Mouse (Mus musculus) kidney, adult 9 months (tissue): ENCODE measurements at regions not wholly inside any gene's neighbourhood (a gene's known extent, or its start where the extent isn't known, plus 50 kb on each side); places are given as distances from the start of the nearest gene placed in this dataset.

Source experiments
- DNase-seq: peaks from one replicate; pipeline ENCODE4 v3.0.0; 2022

DNA sequence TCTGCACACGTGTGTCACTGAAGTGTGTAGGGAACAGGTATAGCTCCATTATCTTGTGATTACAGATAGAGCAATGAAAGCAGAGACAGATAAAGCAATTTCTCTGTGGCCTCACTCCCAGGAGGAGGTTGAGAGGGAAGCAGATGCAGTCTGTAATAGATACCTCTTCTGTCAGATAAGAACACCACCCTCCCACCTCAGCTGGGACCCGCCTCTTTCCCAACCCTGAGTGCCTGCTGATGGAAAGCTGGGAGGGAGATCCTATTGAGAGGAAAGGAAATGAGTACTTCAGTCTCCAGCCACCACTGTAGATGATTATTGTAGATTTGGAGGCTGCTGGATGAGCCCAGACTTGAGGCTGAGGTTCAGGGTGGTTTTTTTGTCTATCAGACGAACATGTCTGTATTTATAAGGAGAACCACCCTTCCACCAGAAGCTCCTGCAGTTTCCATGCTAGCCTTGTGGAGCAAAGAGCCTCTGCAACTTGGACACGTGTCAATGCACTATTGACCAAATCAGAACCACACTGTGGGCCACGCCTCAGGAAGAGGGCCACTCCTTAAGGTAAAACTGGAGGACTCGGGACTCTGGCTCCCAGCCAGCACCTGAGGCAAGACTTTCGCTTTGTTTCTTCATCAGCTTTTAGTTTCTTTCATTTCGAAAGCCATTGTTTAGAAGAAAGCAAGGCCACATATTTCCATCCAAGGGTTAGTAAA lies 55.3 kb upstream of the Plekha5 start:
- peak; percentile 49 for DNase-seq

- no peak for DNase-seq
These were observed 56.6 kb upstream of the Plekha5 start for GRCm38 (mm10) chr6:140367303-140367702.

GRCm38 (mm10) chr6:140366791-140367190 lies 57.1 kb upstream of the Plekha5 start:
- DNase-seq: peak; percentile 77

- no peak for DNase-seq
These were observed 62.9 kb upstream of the Plekha5 start for GRCm38 (mm10) chr6:140360996-140361395.

DNA sequence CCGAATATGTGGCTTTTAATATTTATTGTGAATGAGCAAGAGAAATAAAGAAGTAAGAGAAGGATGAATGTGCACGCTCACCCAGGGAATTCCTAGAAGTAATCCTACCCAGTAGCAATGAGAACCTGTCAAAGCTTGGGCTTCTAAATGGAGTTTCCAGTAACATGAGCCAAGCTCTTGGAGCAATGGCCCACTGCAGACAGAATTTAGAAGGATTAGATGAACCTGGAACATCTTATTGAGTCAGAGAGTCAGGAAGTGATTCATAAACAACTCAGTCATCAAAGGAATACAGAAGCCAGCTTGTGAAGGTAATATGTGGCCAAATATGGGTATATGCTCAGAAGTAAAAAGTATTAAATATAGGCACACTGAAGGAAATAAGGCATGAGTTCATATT lies 66.0 kb upstream of the Plekha5 start:
- no peak for DNase-seq

DNA sequence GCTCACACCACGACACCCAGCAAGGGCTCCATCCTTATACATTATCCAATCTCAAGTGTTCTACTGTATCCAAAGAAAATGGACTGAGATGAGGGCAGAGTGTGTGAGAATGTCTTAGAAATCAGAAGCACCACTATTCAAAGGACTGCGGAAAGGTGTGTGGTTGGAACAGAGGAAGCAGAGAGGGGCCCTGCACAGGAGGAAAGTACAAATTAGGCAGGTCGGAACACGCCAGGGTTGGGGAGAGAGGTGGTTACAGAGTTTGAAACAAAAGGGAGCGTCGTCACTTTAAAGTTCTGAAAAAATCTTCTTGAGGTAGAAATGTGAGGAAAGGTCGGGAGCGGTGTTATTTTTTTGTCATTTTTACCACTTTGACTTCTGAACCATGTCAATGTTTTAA lies 66.6 kb upstream of the Plekha5 start:
- DNase-seq: no peak

DNA sequence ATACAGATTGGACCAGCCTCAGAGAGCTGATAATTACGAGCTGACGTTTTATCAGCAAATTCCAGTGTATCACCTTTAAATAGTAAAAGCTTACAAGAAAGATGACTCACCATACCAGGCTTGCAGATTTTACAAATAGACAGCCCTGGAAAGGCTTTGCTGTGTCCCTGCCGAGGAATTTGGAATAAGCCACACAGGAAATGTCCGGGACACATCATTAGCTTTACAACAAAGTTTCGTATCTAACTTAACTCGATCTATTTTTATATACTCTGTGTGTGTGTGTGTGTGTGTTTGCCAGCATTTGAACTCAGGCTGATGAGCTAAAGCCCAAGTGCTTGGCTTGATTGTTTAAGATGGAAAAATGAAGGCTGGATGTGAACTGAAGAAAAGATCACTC lies 69.8 kb upstream of the Plekha5 start:
- DNase-seq: no peak

GRCm38 (mm10) chr6:140353610-140354009 lies 70.2 kb upstream of the Plekha5 start:
- no peak for DNase-seq

DNA sequence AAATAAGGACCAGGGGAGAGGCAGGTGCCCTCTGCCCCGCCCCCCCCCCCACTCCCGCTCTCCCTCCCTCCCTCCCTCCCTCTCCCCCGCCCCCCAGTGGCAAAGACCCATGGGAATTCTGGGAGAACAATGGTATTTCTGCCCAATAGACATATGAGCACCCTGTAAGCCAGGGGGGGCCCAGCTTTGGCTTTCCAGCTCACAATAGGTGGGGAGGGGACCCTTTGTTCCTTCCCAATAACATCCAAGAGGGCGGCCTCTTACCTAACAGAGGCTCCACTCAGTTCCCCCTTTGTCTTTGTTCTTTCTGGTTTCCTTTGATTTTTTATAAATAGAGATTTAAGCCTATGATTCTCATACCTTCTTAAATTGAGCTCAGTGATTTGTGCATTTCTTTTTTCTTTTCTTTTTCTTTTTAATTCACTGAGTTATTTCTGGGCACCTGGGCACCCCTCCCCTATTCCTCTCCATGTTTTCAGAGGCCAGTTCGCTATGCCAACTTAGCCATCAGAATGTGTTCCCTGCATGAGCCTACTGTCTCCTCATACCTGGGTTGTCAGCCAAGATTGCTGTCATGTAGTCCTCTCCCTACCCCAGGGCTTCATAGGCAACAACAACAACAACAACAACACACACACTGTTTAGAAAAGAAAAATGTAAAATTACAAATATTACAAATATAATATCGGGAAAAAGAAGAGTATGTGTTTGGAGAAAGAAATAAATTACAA lies 72.3 kb upstream of the Plekha5 start:
- no peak for DNase-seq

- DNase-seq: no peak
These were observed 75.3 kb upstream of the Plekha5 start for GRCm38 (mm10) chr6:140348578-140348977.

DNA sequence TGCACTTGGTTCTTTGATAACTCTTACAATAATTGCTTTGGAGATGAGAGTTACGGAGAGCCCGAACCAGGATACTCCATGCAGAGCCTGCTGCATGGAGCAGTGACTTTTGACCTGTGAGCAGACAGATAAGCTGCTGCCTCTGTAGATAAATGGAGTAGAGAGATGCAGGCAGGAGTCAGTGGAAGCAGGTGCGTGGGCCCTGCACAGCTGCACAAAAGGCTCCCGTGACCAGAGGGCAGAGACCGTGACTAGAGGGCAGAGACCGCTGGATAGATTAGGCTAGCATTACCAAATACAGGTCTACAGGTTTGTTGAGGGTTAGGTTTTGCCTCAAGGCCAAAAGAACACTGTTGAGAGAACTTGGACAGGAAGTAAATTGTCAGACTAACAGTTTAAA lies 76.9 kb upstream of the Plekha5 start:
- DNase-seq: no peak

DNA sequence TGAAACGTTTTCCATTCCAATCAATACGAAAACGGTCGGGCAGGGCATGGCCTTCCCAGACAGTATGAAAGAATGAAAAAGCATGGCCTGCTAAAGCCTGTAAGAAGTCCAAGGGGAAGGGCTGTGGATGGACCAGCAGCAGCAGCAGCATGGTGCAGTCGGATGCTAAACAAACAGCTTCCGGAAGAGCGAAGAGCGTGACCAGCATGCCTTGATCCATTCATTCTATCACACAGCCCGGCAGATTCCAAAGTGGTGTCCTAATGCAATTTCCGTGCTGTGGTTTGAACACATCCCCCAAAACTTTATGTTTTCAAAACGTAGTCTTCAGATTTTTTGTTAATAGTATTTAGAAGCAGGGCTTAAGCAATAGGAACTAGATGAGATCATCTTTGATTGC lies 80.2 kb upstream of the Plekha5 start:
- no peak for DNase-seq

- no peak for DNase-seq
These were observed 81.0 kb upstream of the Plekha5 start for GRCm38 (mm10) chr6:140342881-140343280.

DNA sequence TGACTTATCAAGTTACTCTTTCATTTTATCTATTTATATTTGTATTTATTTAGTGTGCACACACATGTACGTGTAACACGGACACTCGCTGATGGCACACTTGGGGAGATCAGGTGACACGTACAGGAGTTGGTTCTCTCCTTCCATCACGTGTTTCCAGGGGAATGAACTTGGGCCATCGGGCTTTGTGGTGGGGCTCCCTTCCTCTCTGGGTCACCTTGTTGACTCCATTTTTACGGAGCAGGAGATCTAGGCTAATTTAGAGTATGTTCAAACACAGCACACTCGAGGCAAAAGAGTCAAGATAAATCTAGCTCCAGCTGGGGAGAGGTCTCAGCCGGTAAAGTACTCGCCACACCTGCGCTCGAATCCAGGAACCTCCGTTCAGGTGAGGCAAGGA lies 84.1 kb upstream of the Plekha5 start:
- DNase-seq: no peak

- DNase-seq: peak; percentile 57
These were observed 85.7 kb upstream of the Plekha5 start for GRCm38 (mm10) chr6:140337897-140338749.

DNA sequence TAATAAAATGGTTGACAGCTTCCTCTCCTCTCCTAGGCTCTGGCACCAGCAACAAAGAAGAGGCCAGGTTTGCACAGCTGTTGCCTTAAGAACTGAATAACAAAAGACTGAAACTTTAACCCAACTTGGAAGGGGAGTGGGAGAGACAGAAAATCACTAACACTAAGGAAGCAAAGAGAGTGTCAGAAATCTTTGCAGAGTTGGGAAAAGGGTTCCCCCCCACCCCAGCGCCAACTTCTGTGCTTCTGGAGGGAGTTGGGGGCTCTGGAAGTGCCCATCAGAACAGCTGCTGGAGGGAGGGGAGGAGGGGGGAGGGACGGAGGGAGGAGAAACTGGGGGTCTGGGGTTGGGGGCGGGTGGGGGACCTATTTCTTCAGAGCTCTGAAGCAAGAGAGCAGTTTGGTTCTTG lies 86.8 kb upstream of the Plekha5 start:
- DNase-seq: no peak

GRCm38 (mm10) chr6:140336414-140336941 lies 87.4 kb upstream of the Plekha5 start:
- DNase-seq: no peak

DNA sequence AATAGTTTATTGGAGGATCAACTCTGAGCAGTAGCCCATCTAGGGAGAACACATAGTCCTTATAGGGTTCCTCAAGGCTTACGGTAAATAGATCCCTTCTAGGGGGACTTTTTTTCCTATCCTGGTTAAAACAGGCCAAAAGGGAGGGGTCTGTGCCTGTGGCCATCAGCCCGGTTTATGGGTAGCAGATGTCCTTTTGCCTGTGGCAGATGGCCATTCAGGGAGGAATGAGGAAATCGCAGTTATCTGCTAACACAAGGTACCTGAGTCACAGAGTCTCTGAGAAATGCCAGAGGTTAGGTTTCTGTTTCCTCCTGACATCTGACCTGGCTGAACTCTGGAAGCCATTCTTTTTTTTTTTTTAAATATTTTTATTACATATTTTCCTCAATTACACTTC lies 90.5 kb upstream of the Plekha5 start:
- DNase-seq: no peak

GRCm38 (mm10) chr6:140308641-140309040 lies 115.2 kb upstream of the Plekha5 start:
- DNase-seq: no peak

DNA sequence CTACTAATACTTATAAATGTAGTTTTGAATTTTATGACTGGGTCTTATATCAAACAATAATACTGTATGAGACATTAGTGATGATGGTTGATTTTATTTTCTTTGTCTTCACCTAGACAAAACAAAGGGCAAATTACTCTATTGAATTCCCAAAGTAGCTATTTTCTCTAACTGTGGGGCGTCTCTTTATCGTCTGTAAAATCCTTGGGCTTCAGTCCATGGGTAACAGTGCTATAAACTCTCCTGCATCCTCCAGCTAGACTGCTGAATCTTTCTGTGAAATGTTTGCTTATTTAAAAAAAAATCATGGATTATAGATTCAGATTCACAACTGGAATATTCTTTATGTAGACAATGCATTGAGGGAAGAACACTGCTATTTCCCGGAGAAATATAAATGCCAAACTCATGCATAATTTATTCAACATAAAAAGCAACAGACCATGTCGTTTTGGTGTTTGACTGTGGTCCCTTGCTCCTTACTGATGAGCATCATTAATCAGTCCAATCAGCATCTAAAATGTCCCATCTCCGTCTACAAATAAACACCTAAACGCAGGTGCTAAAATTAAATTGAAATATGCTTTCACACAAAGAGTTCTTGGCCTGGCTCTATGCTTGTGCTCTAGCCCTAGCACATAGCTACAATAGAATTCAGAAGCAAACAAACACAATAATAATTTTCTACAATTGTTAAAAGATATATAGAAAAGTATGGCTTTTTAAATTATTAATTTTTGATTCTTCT lies 116.9 kb upstream of the Plekha5 start:
- no peak for DNase-seq

DNA sequence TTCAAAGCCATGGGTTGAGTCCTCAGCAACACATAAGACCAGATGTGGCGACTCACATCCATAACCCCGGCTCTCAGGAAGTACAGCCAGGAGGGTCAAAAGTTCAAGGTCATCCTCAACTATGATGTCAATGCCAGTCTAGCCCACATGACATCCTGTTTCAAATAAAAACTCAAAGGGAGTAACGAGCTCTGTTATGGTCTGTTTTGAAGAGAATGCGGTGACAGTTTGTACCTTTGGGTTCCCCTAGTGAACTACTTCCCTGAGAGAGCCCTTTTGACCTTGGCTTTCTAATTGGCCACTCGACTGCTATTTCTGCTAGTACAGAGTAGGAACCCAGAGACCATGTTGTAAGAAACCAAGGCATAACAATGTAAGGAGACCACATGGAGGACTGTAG lies 119.7 kb upstream of the Plekha5 start:
- DNase-seq: no peak

GRCm38 (mm10) chr6:140300470-140301145 lies 123.2 kb upstream of the Plekha5 start:
- DNase-seq: peak; percentile 92
